Mouse (Mus musculus) neural tube, embryonic 12.5 days (tissue): ENCODE results near the gene Rtkn. TPM values are rescaled to one million over a fixed set of nuclear protein-coding genes. Genes with fewer than 3 reads are reported as not detected.

ENCODE experiments used
- ATAC-seq: fragments of 200-750 bp; cut with Nextera tagmentation; 2 replicates; pipeline ENCODE4 v1.8.0; 2017; ENCODE audit warnings: low read depth, mild to moderate bottlenecking, moderate TSS enrichment, moderate library complexity; ENCODE audit not compliant: low FRiP score
- H3K27ac ChIP-seq: fragments of 300-500 bp; sonication (generic); 2 replicates; pipeline ENCODE4 v1.5.1; 2016
- H3K27me3 ChIP-seq: fragments of 300-500 bp; sonication (generic); replicated peaks from 2 replicates; pipeline ENCODE4 v1.6.1; 2016; ENCODE audit warnings: mild to moderate bottlenecking
- H3K36me3 ChIP-seq: fragments of 300-500 bp; sonication (generic); 2 replicates; pipeline ENCODE4 v1.6.1; 2016; ENCODE audit warnings: mild to moderate bottlenecking
- H3K4me1 ChIP-seq: fragments of 300-500 bp; sonication (generic); 2 replicates; pipeline ENCODE4 v1.6.1; 2016
- H3K4me2 ChIP-seq: fragments of 300-500 bp; sonication (generic); replicated peaks from 2 replicates; pipeline ENCODE4 v1.6.1; 2016; ENCODE audit warnings: mild to moderate bottlenecking
- H3K4me3 ChIP-seq: fragments of 300-500 bp; sonication (generic); 2 replicates; pipeline ENCODE4 v1.5.1; 2016
- H3K9ac ChIP-seq: fragments of 300-500 bp; sonication (generic); 2 replicates; pipeline ENCODE4 v1.6.1; 2016; ENCODE audit warnings: mild to moderate bottlenecking
- H3K9me3 ChIP-seq: fragments of 300-500 bp; sonication (generic); 2 replicates; pipeline ENCODE4 v1.6.1; 2016; ENCODE audit warnings: mild to moderate bottlenecking
- WGBS: fragments of 180-500 bp; shearing (Covaris S2); methylation state at CpG from one replicate; pipeline ENCODE4 v1.1.7; 2016; 5-methylcytosine and 5-hydroxymethylcytosine counted together
- polyA plus RNA-seq: library from polyadenylated mRNA; unstranded; fragments of >200 nt; fragmentation: Nextera tagmentation; extraction: Ambion mirVana; gene quantifications from 2 replicates; pipeline ENCODE4 v1.2.1, GENCODE M21; 2016

Gene Rtkn
- polyA plus RNA-seq, 1 experiment from 2014 or later: 33.7 TPM

- H3K9me3 ChIP-seq: no peaks in the 10 kb centered on the region
- peak within 1 kb of the TSS; percentile 82 for H3K4me3 ChIP-seq
- peaks cover 27% of the 10 kb centered on the region for H3K4me1 ChIP-seq
- H3K27ac ChIP-seq: peak within 1 kb of the TSS; percentile 62
- H3K4me2 ChIP-seq: peak within 1 kb of the TSS; percentile 79
- H3K36me3 ChIP-seq: no peaks in the 10 kb centered on the region
- H3K9ac ChIP-seq: peak within 1 kb of the TSS; percentile 81
- peak; percentile 83 for ATAC-seq
- H3K27me3 ChIP-seq: peaks cover 21% of the 10 kb centered on the region
- WGBS: under 1% methylated on average over 58 of the region's 58 CpGs
Measured at GRCm38 (mm10) chr6:83165607-83166242, 30.5 kb downstream of the Rtkn start, which contains the start of gene Dctn1. Dctn1 (plus strand) TSS chr6:83165920.

GRCm38 (mm10) chr6:83166243-83166630 lies 31.0 kb downstream of the Rtkn start:
- Histone ChIP-seq H3K36me3 (no peaks in the 10 kb centered on the region), H3K4me1 (peaks cover 27% of the 10 kb centered on the region), H3K9ac (peak overlapping the region; percentile 81), H3K27me3 (peaks cover 16% of the 10 kb centered on the region), H3K27ac (no peak overlapping the region), H3K4me3 (peak overlapping the region; percentile 82), H3K4me2 (peak overlapping the region; percentile 79), H3K9me3 (no peaks in the 10 kb centered on the region)
- WGBS: under 1% methylated on average over 12 of the region's 12 CpGs
- ATAC-seq: no peak; the same call in 1 of the 2 replicates

- Histone ChIP-seq H3K27ac (no peak overlapping the region), H3K4me2 (no peak overlapping the region), H3K36me3 (no peaks in the 10 kb centered on the region), H3K4me3 (no peak overlapping the region), H3K9ac (no peak overlapping the region), H3K4me1 (peaks cover 22% of the 10 kb centered on the region), H3K27me3 (no peaks in the 10 kb centered on the region), H3K9me3 (no peaks in the 10 kb centered on the region)
- WGBS: 87% methylated on average over 5 of the region's 5 CpGs
- ATAC-seq: no peak
Measured at GRCm38 (mm10) chr6:83169872-83170271, 34.6 kb downstream of the Rtkn start.

GRCm38 (mm10) chr6:83171063-83171462 lies 35.8 kb downstream of the Rtkn start:
- no peak overlapping the region for H3K9ac ChIP-seq
- H3K4me2 ChIP-seq: peak overlapping the region; percentile 39; the same call in 1 of the 2 replicates
- WGBS: 88% methylated on average over 5 of the region's 5 CpGs
- H3K36me3 ChIP-seq: peaks cover 4% of the 10 kb centered on the region; the same call in 1 of the 2 replicates
- ATAC-seq: no peak
- no peak overlapping the region for H3K27ac ChIP-seq
- H3K4me3 ChIP-seq: no peak overlapping the region
- no peaks in the 10 kb centered on the region for H3K27me3 ChIP-seq
- H3K4me1 ChIP-seq: peaks cover 17% of the 10 kb centered on the region
- no peaks in the 10 kb centered on the region for H3K9me3 ChIP-seq

- H3K27me3 ChIP-seq: no peaks in the 10 kb centered on the region
- no peaks in the 10 kb centered on the region for H3K9me3 ChIP-seq
- 0 out of 2 replicates have a peak, but pooled peaks have one; percentile 29 for ATAC-seq
- 68% methylated on average over 9 of the region's 9 CpGs for WGBS
- H3K36me3 ChIP-seq: peaks cover 8% of the 10 kb centered on the region; the same call in 1 of the 2 replicates
- peaks cover 6% of the 10 kb centered on the region; the same call in 1 of the 2 replicates for H3K4me1 ChIP-seq
- H3K27ac ChIP-seq: no peak overlapping the region
- H3K9ac ChIP-seq: peak overlapping the region; percentile 22; the same call in 1 of the 2 replicates
- peak overlapping the region; percentile 39 for H3K4me2 ChIP-seq
- peak overlapping the region; percentile 9 for H3K4me3 ChIP-seq
Measured at GRCm38 (mm10) chr6:83172240-83172920, 37.1 kb downstream of the Rtkn start.

- no peaks in the 10 kb centered on the region for H3K9me3 ChIP-seq
- peaks cover 8% of the 10 kb centered on the region for H3K36me3 ChIP-seq
- WGBS: 90% methylated on average over 8 of the region's 8 CpGs
- H3K27ac ChIP-seq: no peak overlapping the region
- H3K4me2 ChIP-seq: no peak overlapping the region
- peaks cover 22% of the 10 kb centered on the region for H3K4me1 ChIP-seq
- H3K27me3 ChIP-seq: no peaks in the 10 kb centered on the region
- no peak for ATAC-seq
- no peak overlapping the region for H3K9ac ChIP-seq
- H3K4me3 ChIP-seq: no peak overlapping the region
Measured at GRCm38 (mm10) chr6:83175996-83176395, 40.7 kb downstream of the Rtkn start.

- Histone ChIP-seq H3K36me3 (peaks cover 32% of the 10 kb centered on the region), H3K4me1 (peaks cover 17% of the 10 kb centered on the region), H3K4me3 (peak overlapping the region; percentile 35), H3K4me2 (peak overlapping the region; percentile 64), H3K9ac (peak overlapping the region; percentile 53), H3K9me3 (no peaks in the 10 kb centered on the region), H3K27me3 (no peaks in the 10 kb centered on the region), H3K27ac (no peak overlapping the region)
- WGBS: 12% methylated on average over 12 of the region's 12 CpGs
- peak; percentile 74 for ATAC-seq
Measured at GRCm38 (mm10) chr6:83179390-83180117, 44.3 kb downstream of the Rtkn start.

- H3K4me3 ChIP-seq: no peak overlapping the region
- H3K4me1 ChIP-seq: peaks cover 22% of the 10 kb centered on the region
- no peak for ATAC-seq
- no peaks in the 10 kb centered on the region for H3K27me3 ChIP-seq
- H3K9ac ChIP-seq: no peak overlapping the region
- peaks cover 33% of the 10 kb centered on the region for H3K36me3 ChIP-seq
- H3K27ac ChIP-seq: no peak overlapping the region
- WGBS: 91% methylated on average over 6 of the region's 6 CpGs
- no peaks in the 10 kb centered on the region for H3K9me3 ChIP-seq
- H3K4me2 ChIP-seq: peak overlapping the region; percentile 64
Measured at GRCm38 (mm10) chr6:83180605-83181004, 45.3 kb downstream of the Rtkn start.

GRCm38 (mm10) chr6:83184858-83185435 lies 49.7 kb downstream of the Rtkn start:
- no peaks in the 10 kb centered on the region for H3K9me3 ChIP-seq
- no peak overlapping the region for H3K27ac ChIP-seq
- no peak for ATAC-seq
- peaks cover 41% of the 10 kb centered on the region for H3K36me3 ChIP-seq
- peaks cover 31% of the 10 kb centered on the region for H3K4me1 ChIP-seq
- H3K9ac ChIP-seq: no peak overlapping the region
- 91% methylated on average over 3 of the region's 3 CpGs for WGBS
- H3K4me3 ChIP-seq: no peak overlapping the region
- no peak overlapping the region for H3K4me2 ChIP-seq
- H3K27me3 ChIP-seq: no peaks in the 10 kb centered on the region

GRCm38 (mm10) chr6:83185895-83186861 lies 50.9 kb downstream of the Rtkn start:
- H3K9ac ChIP-seq: peak overlapping the region; percentile 70
- 7% methylated on average over 25 of the region's 25 CpGs for WGBS
- H3K9me3 ChIP-seq: no peaks in the 10 kb centered on the region
- peak overlapping the region; percentile 53 for H3K4me3 ChIP-seq
- peaks cover 54% of the 10 kb centered on the region for H3K36me3 ChIP-seq
- peak overlapping the region; percentile 71 for H3K4me2 ChIP-seq
- H3K27ac ChIP-seq: peak overlapping the region; percentile 74
- peak; percentile 98 for ATAC-seq
- no peaks in the 10 kb centered on the region for H3K27me3 ChIP-seq
- peaks cover 25% of the 10 kb centered on the region for H3K4me1 ChIP-seq

- Histone ChIP-seq H3K4me3 (peak overlapping the region; percentile 53), H3K36me3 (peaks cover 61% of the 10 kb centered on the region), H3K4me2 (peak overlapping the region; percentile 71), H3K27me3 (no peaks in the 10 kb centered on the region), H3K4me1 (peaks cover 25% of the 10 kb centered on the region), H3K27ac (peak overlapping the region; percentile 74; the same call in 1 of the 2 replicates), H3K9me3 (no peaks in the 10 kb centered on the region), H3K9ac (peak overlapping the region; percentile 70)
- 79% methylated on average over 2 of the region's 2 CpGs for WGBS
- no peak for ATAC-seq
Measured at GRCm38 (mm10) chr6:83186946-83187345, 51.7 kb downstream of the Rtkn start.
